ENCODE assay signal across 8 mouse cellular contexts in genomic region chr9:9051184-9051583, GRCm38 (mm10).
A peak's percentile ranks its signal among the peaks of the same experiment; 100 is the strongest.
DNase-seq lines count a peak whose midpoint lies in the region; ATAC-seq and TF ChIP-seq lines count a peak whose summit lies in the region.

No protein-coding gene starts in this region.

- no peaks in the 10 kb centered on the region for H3K36me3 ChIP-seq in hindbrain, embryonic 15.5 days
- H3K36me3 ChIP-seq in hindbrain, embryonic 10.5 days, result peaks cover 4% of the 10 kb centered on the region
- no peaks in the 10 kb centered on the region for H3K36me3 ChIP-seq in midbrain, embryonic 10.5 days

- peak; percentile 64 for TF ChIP-seq CTCF in Patski (IDR thresholded peaks at IDR 0.05)

- POLR2A ChIA-PET in Patski (lab: Charles Lee), result no interaction called here

- no peaks in the 10 kb centered on the region for H3K27me3 ChIP-seq in hindbrain, embryonic 15.5 days
- no peaks in the 10 kb centered on the region for H3K27me3 ChIP-seq in hindbrain, embryonic 10.5 days (ENCODE audit: insufficient read depth, poor library complexity, severe bottlenecking)
- H3K27me3 ChIP-seq in Patski, result no peaks in the 10 kb centered on the region
- no peaks in the 10 kb centered on the region for H3K27me3 ChIP-seq in midbrain, embryonic 10.5 days (ENCODE audit: low read depth, poor library complexity, severe bottlenecking)

- H3K9ac ChIP-seq in hindbrain, embryonic 15.5 days, result no peak overlapping the region

- no peak for DNase-seq in hindbrain, embryonic 10.5 days (ENCODE audit: low spot score)
- DNase-seq in Patski (ENCODE audit: low read depth, low spot score), result no peak
- DNase-seq in embryo, embryonic 11 days, result peak; percentile 70
- peak; percentile 48 for DNase-seq in kidney, postnatal 10 days
- peak; percentile 19 for DNase-seq in midbrain, embryonic 10.5 days (ENCODE audit: low spot score)
- no peak for DNase-seq in spleen, postnatal 4 days (ENCODE audit: low spot score in 2 of 2)

- no peak overlapping the region for H3K4me3 ChIP-seq in hindbrain, embryonic 15.5 days
- no peak overlapping the region for H3K4me3 ChIP-seq in hindbrain, embryonic 10.5 days
- H3K4me3 ChIP-seq in midbrain, embryonic 10.5 days, result no peak overlapping the region

- no peak overlapping the region for H3K4me2 ChIP-seq in hindbrain, embryonic 15.5 days

- no peaks in the 10 kb centered on the region for H3K4me1 ChIP-seq in hindbrain, embryonic 15.5 days (replicated peaks)
- H3K4me1 ChIP-seq in hindbrain, embryonic 10.5 days (replicated peaks), result no peaks in the 10 kb centered on the region
- no peaks in the 10 kb centered on the region for H3K4me1 ChIP-seq in midbrain, embryonic 10.5 days

- no peaks in the 10 kb centered on the region for H3K9me3 ChIP-seq in hindbrain, embryonic 15.5 days
- H3K9me3 ChIP-seq in hindbrain, embryonic 10.5 days, result 0 out of 2 replicates have a peak, but pooled peaks cover under 1% of the 10 kb centered on the region
- H3K9me3 ChIP-seq in midbrain, embryonic 10.5 days (replicated peaks), result 0 out of 2 replicates have a peak, but pooled peaks cover 5% of the 10 kb centered on the region

- in situ Hi-C loops in Patski (cut with MboI; ENCODE audit: low pct_unique_long_range_greater_than_20kb), result no loop called here

- no peak overlapping the region for H3K27ac ChIP-seq in hindbrain, embryonic 15.5 days (replicated peaks)
- H3K27ac ChIP-seq in hindbrain, embryonic 10.5 days, result no peak overlapping the region
- no peak overlapping the region for H3K27ac ChIP-seq in midbrain, embryonic 10.5 days (replicated peaks)

- CTCF ChIA-PET in Patski (lab: Charles Lee), result interaction anchor here (0.9 to 2.3 kb wide), 12 partner anchors 9 to 327 kb away, joined by 3 to 9 read pairs (median 4); partner anchors contain the start of gene Arhgap42

- 51% methylated on average over 5 of the region's 5 CpGs for WGBS in hindbrain, embryonic 15.5 days
- 47% methylated on average over 5 of the region's 5 CpGs for WGBS in hindbrain, embryonic 10.5 days
- 43% methylated on average over 5 of the region's 5 CpGs for WGBS in midbrain, embryonic 10.5 days

- 0 out of 2 replicates have a peak, but pooled peaks have one; percentile 63 for ATAC-seq in hindbrain, embryonic 15.5 days (ENCODE audit: low FRiP score, low read depth)
- ATAC-seq in Patski, result no peak
- no peak for ATAC-seq in monocyte, adult 5-6 weeks (replicated peaks; ENCODE audit: insufficient number of reproducible peaks, low FRiP score, low TSS enrichment, poor library complexity, severe bottlenecking)

Comparison
In these comparisons a context has a peak if more than half of its experiments do, and no peak if none do; other contexts are left out.
1. DNase-seq: peak in embryo, embryonic 11 days (single experiment), kidney, postnatal 10 days (single experiment) and midbrain, embryonic 10.5 days (single experiment); none in hindbrain, embryonic 10.5 days (single experiment), Patski (single experiment) and spleen, postnatal 4 days (0 of 2).